Mouse (Mus musculus) induced T-regulatory cell, adult 2 months (primary cell): Measurements from ENCODE around the gene Fgfr2.

Experiments
- DNase-seq: peaks from one replicate; pipeline ENCODE4 v3.0.0-alpha.2; 2012; ENCODE audit warnings: low read depth

The Fgfr2 gene

GRCm38 (mm10) chr7:131713076-131713475 lies 1410.1 kb downstream of the Fgfr2 start:
- no peak for DNase-seq

GRCm38 (mm10) chr7:131696889-131697288 lies 1426.3 kb downstream of the Fgfr2 start:
- no peak for DNase-seq

GRCm38 (mm10) chr7:131687324-131687723 lies 1435.8 kb downstream of the Fgfr2 start:
- DNase-seq = no peak

GRCm38 (mm10) chr7:131677126-131677525 lies 1446.0 kb downstream of the Fgfr2 start:
- no peak for DNase-seq

- DNase-seq = no peak
These were observed 1452.6 kb downstream of the Fgfr2 start for GRCm38 (mm10) chr7:131670586-131670985.

- no peak for DNase-seq
These were observed 1453.8 kb downstream of the Fgfr2 start for GRCm38 (mm10) chr7:131669326-131669725.

GRCm38 (mm10) chr7:131660726-131661125 lies 1462.4 kb downstream of the Fgfr2 start:
- DNase-seq = no peak

GRCm38 (mm10) chr7:131656017-131656416 lies 1467.1 kb downstream of the Fgfr2 start:
- no peak for DNase-seq

GRCm38 (mm10) chr7:131653416-131653815 lies 1469.7 kb downstream of the Fgfr2 start:
- DNase-seq = no peak

- DNase-seq = no peak
These were observed 1471.0 kb downstream of the Fgfr2 start for GRCm38 (mm10) chr7:131651921-131652694.

- DNase-seq = no peak
These were observed 1472.9 kb downstream of the Fgfr2 start for GRCm38 (mm10) chr7:131650277-131650676.

- DNase-seq = no peak
These were observed 1474.9 kb downstream of the Fgfr2 start for GRCm38 (mm10) chr7:131648276-131648675.

- DNase-seq = no peak
These were observed 1475.6 kb downstream of the Fgfr2 start for GRCm38 (mm10) chr7:131647583-131647982.

- DNase-seq = no peak
These were observed 1478.6 kb downstream of the Fgfr2 start for GRCm38 (mm10) chr7:131644586-131644985.

GRCm38 (mm10) chr7:131644051-131644450 lies 1479.1 kb downstream of the Fgfr2 start:
- no peak for DNase-seq

- no peak for DNase-seq
These were observed 1479.8 kb downstream of the Fgfr2 start for GRCm38 (mm10) chr7:131643341-131643840.

GRCm38 (mm10) chr7:131629562-131629961 lies 1493.6 kb downstream of the Fgfr2 start:
- DNase-seq = no peak

- DNase-seq = no peak
These were observed 1494.2 kb downstream of the Fgfr2 start for GRCm38 (mm10) chr7:131628846-131629391.

- DNase-seq = no peak
These were observed 1494.8 kb downstream of the Fgfr2 start for GRCm38 (mm10) chr7:131628356-131628755.

- DNase-seq = no peak
These were observed 1513.5 kb downstream of the Fgfr2 start for GRCm38 (mm10) chr7:131609677-131610076.

- no peak for DNase-seq
These were observed 1515.1 kb downstream of the Fgfr2 start for GRCm38 (mm10) chr7:131608049-131608448.

GRCm38 (mm10) chr7:131605481-131605880 lies 1517.7 kb downstream of the Fgfr2 start:
- DNase-seq = no peak

- no peak for DNase-seq
These were observed 1518.2 kb downstream of the Fgfr2 start for GRCm38 (mm10) chr7:131604946-131605345.

- no peak for DNase-seq
These were observed 1520.0 kb downstream of the Fgfr2 start for GRCm38 (mm10) chr7:131603186-131603585.
